Mouse (Mus musculus): ENCODE results near the gene Nrde2.

- TF ChIP-seq POLR2A (IDR thresholded peaks at IDR 0.05; ENCODE audit: insufficient read depth, low read length), result no peak
- TF ChIP-seq CTCF (IDR thresholded peaks at IDR 0.05; ENCODE audit: low read depth, low read length), result peak; percentile 100
- TF ChIP-seq EP300 (IDR thresholded peaks at IDR 0.05; ENCODE audit: insufficient read depth, low read depth, low read length), result peak; percentile 79
Measured at GRCm38 (mm10) chr12:100201838-100202237, 42.4 kb upstream of the Nrde2 start.
